Mouse (Mus musculus) lung, postnatal 0 days (tissue): Measurements from ENCODE around the gene Olfr1015. TPM values are rescaled to one million over a fixed set of nuclear protein-coding genes. Genes with fewer than 3 reads are reported as not detected.

Source experiments
- ATAC-seq: fragments of 200-750 bp; cut with Nextera tagmentation; 2 replicates; pipeline ENCODE4 v1.8.0; 2017; ENCODE audit warnings: moderate library complexity
- DNase-seq: peaks from one replicate; pipeline ENCODE4 v3.0.0-alpha.2; 2016; ENCODE audit warnings: low spot score
- H3K27ac ChIP-seq: fragments of 300-500 bp; sonication (generic); 2 replicates; pipeline ENCODE4 v1.5.1; 2014; ENCODE audit warnings: antibody characterized with exemption, mild to moderate bottlenecking, low read length, mixed read lengths
- H3K27me3 ChIP-seq: fragments of 300-500 bp; sonication (generic); replicated peaks from 2 replicates; pipeline ENCODE4 v1.6.1; 2014; ENCODE audit warnings: low read length, mixed read lengths; ENCODE audit not compliant: insufficient read depth
- H3K36me3 ChIP-seq: fragments of 300-500 bp; sonication (generic); 2 replicates; pipeline ENCODE4 v1.6.1; 2014; ENCODE audit warnings: low read length, mixed read lengths; ENCODE audit not compliant: insufficient read depth
- H3K4me1 ChIP-seq: fragments of 300-500 bp; sonication (generic); 2 replicates; pipeline ENCODE4 v1.6.1; 2014; ENCODE audit warnings: antibody characterized with exemption, low read depth, low read length, mixed read lengths; ENCODE audit not compliant: insufficient read depth
- H3K4me2 ChIP-seq: fragments of 300-500 bp; sonication (generic); replicated peaks from 2 replicates; pipeline ENCODE4 v1.6.1; 2014; ENCODE audit warnings: low read depth, mild to moderate bottlenecking, low read length, moderate library complexity, mixed read lengths
- H3K4me3 ChIP-seq: fragments of 300-500 bp; sonication (generic); 2 replicates; pipeline ENCODE4 v1.5.1; 2014; ENCODE audit warnings: low read depth, low read length
- H3K9ac ChIP-seq: fragments of 300-500 bp; sonication (generic); replicated peaks from 2 replicates; pipeline ENCODE4 v1.6.1; 2014; ENCODE audit warnings: low read depth, mild to moderate bottlenecking
- H3K9me3 ChIP-seq: fragments of 300-500 bp; sonication (generic); 2 replicates; pipeline ENCODE4 v1.6.1; 2016; ENCODE audit warnings: low read length, mixed read lengths
- CTCF ChIP-seq: IDR thresholded peaks from 2 replicates; pipeline ENCODE4 v1.5.1; 2016; ENCODE audit warnings: antibody characterized with exemption, mild to moderate bottlenecking
- EP300 ChIP-seq: IDR thresholded peaks from 2 replicates; pipeline ENCODE4 v1.6.1; 2016; ENCODE audit warnings: antibody characterized with exemption, mild to moderate bottlenecking, control low read depth
- WGBS: fragments of 180-500 bp; shearing (Covaris S2); extraction: QIAGEN DNeasy Blood & Tissue Kit; methylation state at CpG from one replicate; pipeline ENCODE4 v1.1.7; 2014; 5-methylcytosine and 5-hydroxymethylcytosine counted together
- polyA plus RNA-seq: library from polyadenylated mRNA; unstranded; fragments of >200 nt; fragmentation: Nextera tagmentation; extraction: Ambion mirVana; gene quantifications from 2 replicates; pipeline ENCODE4 v1.2.1, GENCODE M21; 2015

The Olfr1015 gene
- polyA plus RNA-seq, 1 experiment from 2014 or later: not detected

DNA sequence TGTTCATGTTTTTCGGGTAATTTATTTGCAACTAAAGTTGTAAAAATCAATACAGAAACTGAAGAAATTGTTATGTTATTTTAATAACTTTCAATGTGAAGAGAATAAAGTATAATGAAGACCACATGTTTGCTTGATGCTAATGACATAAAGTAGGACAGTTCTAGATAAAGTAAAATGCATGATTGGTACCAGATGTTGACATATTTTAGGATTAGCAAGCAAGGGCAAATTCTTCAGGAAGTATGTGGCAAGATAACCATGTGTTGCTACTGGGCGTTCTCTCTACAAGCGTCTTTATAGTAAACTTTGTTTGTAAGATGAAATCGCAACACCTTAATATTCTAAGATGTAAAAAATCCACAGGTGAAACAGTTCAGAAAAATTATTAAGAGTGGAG lies 22.7 kb downstream of the Olfr1015 start:
- Histone ChIP-seq H3K9me3 (no peaks in the 10 kb centered on the region), H3K36me3 (no peaks in the 10 kb centered on the region), H3K4me2 (no peak overlapping the region), H3K27ac (no peak overlapping the region), H3K9ac (no peak overlapping the region), H3K27me3 (no peaks in the 10 kb centered on the region), H3K4me3 (no peak overlapping the region), H3K4me1 (no peaks in the 10 kb centered on the region)
- no peak for ATAC-seq
- no peak for DNase-seq
- WGBS: 69% methylated on average over 4 of the region's 4 CpGs
- TF ChIP-seq EP300 (no peak), CTCF (no peak)

DNA sequence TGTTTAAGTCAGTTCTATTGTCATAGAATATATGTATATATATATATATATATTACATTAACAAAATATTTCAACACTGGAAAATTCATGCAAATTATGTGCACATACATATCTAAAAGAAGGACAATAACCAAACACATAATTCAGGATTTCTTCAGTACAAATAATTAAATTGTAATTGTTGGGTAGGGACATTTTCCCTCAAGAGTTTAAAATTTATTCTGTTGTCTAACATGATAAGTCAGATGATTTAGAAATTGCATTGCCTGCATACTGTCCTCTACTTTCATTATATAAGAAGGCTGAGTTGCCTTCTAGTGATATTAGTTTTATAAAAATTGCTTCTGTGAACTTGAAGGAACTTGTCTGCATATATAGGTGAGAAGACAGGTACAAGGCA lies 36.4 kb downstream of the Olfr1015 start, which contains the start of gene Olfr1018:
Olfr1018 (plus strand) TSS at position 301 of the 400 bp plus-strand sequence.
- Histone ChIP-seq H3K9ac (no peak within 1 kb of the TSS), H3K4me2 (no peak within 1 kb of the TSS), H3K27me3 (no peaks in the 10 kb centered on the region), H3K4me3 (no peak within 1 kb of the TSS), H3K4me1 (no peaks in the 10 kb centered on the region), H3K27ac (no peak within 1 kb of the TSS), H3K9me3 (no peaks in the 10 kb centered on the region), H3K36me3 (no peaks in the 10 kb centered on the region)
- DNase-seq (no peak), ATAC-seq (no peak)
- TF ChIP-seq CTCF (no peak), EP300 (no peak)

Other genes with a start within 250 kb of the Olfr1015 start
- gene Olfr996, start 202.8 kb upstream of the Olfr1015 start, polyA plus RNA-seq: not detected in 2 replicates
- not detected in 2 replicates for gene Olfr998, start 193.1 kb upstream of the Olfr1015 start, polyA plus RNA-seq
- gene Olfr1000, start 170.1 kb upstream of the Olfr1015 start, polyA plus RNA-seq: not detected in 2 replicates
- gene Olfr1002, start 131.3 kb upstream of the Olfr1015 start, polyA plus RNA-seq: not detected in 2 replicates
- not detected in 2 replicates for gene Olfr154, start 117.6 kb upstream of the Olfr1015 start, polyA plus RNA-seq
- gene Olfr1006, start 103.2 kb upstream of the Olfr1015 start, polyA plus RNA-seq: not detected in 2 replicates
- not detected in 2 replicates for gene Olfr1008, start 92.6 kb upstream of the Olfr1015 start, polyA plus RNA-seq
- not detected in 2 replicates for gene Olfr1009, start 66.6 kb upstream of the Olfr1015 start, polyA plus RNA-seq
- not detected in 2 replicates for gene Olfr1012, start 19.3 kb upstream of the Olfr1015 start, polyA plus RNA-seq
- gene Olfr1013, start 14.9 kb upstream of the Olfr1015 start, polyA plus RNA-seq: not detected in 2 replicates
- not detected in 2 replicates for gene Olfr1014, start 9.3 kb upstream of the Olfr1015 start, polyA plus RNA-seq
- gene Olfr1016, start 20.5 kb downstream of the Olfr1015 start, polyA plus RNA-seq: not detected in 2 replicates
- gene Olfr1018, start 36.5 kb downstream of the Olfr1015 start, polyA plus RNA-seq: not detected in 2 replicates
- gene Olfr1019, start 63.5 kb downstream of the Olfr1015 start, polyA plus RNA-seq: not detected in 2 replicates
- not detected in 2 replicates for gene Olfr1020, start 65.0 kb downstream of the Olfr1015 start, polyA plus RNA-seq
- gene Olfr1022, start 86.6 kb downstream of the Olfr1015 start, polyA plus RNA-seq: not detected in 2 replicates
- not detected in 2 replicates for gene Olfr1023, start 103.6 kb downstream of the Olfr1015 start, polyA plus RNA-seq
- not detected in 2 replicates for gene Olfr1024, start 123.0 kb downstream of the Olfr1015 start, polyA plus RNA-seq
- not detected in 2 replicates for gene Olfr1025-ps1, start 133.2 kb downstream of the Olfr1015 start, polyA plus RNA-seq
- not detected in 2 replicates for gene Olfr1026, start 139.5 kb downstream of the Olfr1015 start, polyA plus RNA-seq
- not detected in 2 replicates for gene Olfr1028, start 168.4 kb downstream of the Olfr1015 start, polyA plus RNA-seq
- gene Olfr1029, start 191.9 kb downstream of the Olfr1015 start, polyA plus RNA-seq: not detected in 2 replicates
- gene Olfr1030, start 197.3 kb downstream of the Olfr1015 start, polyA plus RNA-seq: not detected in 2 replicates
- gene Olfr1031, start 208.3 kb downstream of the Olfr1015 start, polyA plus RNA-seq: not detected in 2 replicates
- gene Olfr1032, start 223.5 kb downstream of the Olfr1015 start, polyA plus RNA-seq: not detected in 2 replicates
- 3.4 and 8.8 TPM in 2 replicates for gene Olfr1033, start 238.6 kb downstream of the Olfr1015 start, polyA plus RNA-seq